Mouse (Mus musculus): Measurements from ENCODE around the gene Nudcd2.

Gene Nudcd2

DNA sequence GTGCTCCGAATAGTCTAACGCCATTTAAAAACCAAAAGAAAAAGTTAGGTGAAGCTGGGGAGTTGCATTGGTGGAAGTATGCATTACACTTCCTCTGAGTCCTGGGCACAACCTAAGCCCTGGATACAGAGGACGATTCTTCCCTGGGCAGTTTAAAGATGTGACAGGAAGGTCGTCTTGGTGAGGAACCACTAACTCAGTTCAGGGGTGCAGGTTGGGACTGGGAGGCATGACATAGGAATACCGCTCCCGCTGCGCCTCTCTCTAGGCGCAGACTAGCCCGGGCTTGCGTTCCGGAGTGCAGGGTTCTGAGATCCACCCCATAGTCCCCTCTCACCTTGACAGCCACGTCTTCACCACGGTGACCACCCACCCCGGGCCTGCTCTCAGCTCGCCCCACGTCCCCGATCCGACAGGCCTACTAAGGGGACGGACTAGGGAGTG is 21.2 kb downstream of the Nudcd2 start:
- DNase-seq (ENCODE audit: extremely low read depth, insufficient read length, low spot score): no peak

DNA sequence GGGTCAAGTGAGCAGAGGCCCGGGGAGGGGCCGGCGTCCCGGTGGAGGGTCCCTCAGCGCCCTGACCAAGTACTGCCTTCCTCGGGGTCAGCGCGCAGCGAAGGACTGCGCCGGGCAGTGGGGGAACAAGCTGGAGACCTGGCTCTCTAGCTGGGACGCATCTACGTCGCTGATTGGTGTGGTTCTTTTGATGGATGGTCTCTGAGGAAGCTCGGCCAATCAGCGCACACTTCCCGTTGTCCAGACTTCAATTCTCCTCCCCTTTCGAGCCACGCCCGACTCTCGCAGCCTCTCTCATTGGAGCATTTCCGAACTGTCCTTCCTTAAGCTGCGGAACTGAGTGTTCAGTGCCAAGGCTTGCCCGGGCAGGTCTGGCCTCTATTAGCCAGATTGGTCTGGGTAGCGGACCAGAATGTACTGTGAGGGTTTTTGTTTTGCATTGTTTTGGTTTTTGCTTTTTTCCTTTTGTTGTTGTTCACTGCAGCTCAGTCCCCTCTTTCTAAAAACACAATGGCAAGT is 21.7 kb downstream of the Nudcd2 start, which contains the start of gene Ccng1:
Gene Ccng1 (minus strand): TSS at position 203 of the 519 bp plus-strand sequence.
- DNase-seq (ENCODE audit: extremely low read depth, insufficient read length, low spot score): peak; percentile 89

DNA sequence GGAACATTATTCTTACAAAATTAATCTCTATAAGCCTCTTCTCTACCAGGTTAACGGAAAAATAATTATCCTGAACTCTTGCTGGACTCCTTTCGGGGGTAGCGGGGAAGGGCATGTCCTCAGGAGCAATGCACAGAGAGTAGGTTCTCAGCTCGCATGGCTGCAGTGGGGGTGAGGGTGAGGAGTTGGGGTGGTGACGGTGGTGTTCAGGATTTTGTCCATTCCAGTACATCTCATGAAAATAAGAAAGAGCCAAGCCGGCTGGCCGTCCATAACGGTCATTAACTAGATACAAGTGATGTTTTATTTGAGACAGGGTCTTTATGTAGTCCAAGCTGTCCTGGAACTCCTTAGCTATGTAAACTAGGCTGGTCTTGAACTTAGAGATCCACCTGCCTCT is 22.5 kb downstream of the Nudcd2 start:
- no peak for DNase-seq (ENCODE audit: extremely low read depth, insufficient read length, low spot score)

DNA sequence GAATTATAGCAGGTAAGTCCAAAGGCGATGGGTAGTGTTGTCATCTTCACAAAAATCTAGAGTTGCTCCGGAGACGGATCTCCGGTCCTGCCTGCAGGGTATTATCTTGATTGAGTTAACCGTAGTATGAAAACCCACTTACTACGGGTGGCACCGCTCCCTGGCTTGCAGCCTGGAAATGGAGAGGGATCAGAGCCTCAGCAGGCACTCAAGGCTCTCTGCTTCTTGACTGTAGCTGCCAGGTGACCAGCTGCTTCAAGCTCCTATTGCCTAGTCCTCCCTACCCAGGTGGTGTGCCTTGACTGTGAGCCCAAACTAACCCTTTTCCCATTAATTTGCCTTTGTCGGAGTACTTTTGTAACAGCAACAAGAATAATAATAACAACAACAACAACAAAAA is 26.4 kb downstream of the Nudcd2 start:
- DNase-seq (ENCODE audit: extremely low read depth, insufficient read length, low spot score): no peak

DNA sequence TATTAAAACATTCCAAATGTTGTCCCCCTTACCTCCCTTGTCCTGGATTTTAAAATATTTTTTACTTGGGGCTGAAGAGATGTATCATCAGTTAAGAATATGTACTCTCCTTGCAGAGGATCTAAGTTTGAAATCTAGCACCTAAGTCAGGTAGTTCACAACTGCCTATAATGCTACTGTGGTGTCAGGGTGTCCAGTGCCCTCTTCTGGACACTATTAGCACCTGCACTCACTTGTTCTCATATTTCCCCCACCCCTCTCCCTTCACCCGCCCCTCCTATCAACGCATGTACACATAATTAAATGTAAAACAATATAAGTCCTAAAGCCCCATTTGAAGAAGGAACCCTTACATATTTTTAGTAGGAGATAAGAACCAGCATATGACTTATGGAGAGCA is 29.9 kb downstream of the Nudcd2 start:
- DNase-seq (ENCODE audit: extremely low read depth, insufficient read length, low spot score): peak; percentile 19

DNA sequence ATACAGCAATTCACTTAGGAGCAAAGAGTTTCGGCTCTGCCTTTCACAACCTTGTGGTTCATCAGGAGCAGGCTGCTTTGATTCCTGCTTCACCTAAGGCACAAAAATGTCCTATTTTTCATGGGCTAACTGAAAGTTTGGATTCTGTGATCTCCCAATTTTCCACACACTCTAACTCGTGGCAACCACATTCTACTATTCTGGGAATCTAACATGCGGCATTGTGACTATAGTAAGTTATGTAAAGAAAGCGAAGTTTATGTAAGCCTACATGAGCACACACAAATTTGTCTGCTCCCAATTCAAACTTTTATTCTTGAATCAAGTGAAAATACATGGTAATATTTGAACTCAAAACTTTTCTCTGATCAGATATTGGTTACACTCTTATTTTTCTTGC is 31.2 kb downstream of the Nudcd2 start:
- no peak for DNase-seq (ENCODE audit: extremely low read depth, insufficient read length, low spot score)

DNA sequence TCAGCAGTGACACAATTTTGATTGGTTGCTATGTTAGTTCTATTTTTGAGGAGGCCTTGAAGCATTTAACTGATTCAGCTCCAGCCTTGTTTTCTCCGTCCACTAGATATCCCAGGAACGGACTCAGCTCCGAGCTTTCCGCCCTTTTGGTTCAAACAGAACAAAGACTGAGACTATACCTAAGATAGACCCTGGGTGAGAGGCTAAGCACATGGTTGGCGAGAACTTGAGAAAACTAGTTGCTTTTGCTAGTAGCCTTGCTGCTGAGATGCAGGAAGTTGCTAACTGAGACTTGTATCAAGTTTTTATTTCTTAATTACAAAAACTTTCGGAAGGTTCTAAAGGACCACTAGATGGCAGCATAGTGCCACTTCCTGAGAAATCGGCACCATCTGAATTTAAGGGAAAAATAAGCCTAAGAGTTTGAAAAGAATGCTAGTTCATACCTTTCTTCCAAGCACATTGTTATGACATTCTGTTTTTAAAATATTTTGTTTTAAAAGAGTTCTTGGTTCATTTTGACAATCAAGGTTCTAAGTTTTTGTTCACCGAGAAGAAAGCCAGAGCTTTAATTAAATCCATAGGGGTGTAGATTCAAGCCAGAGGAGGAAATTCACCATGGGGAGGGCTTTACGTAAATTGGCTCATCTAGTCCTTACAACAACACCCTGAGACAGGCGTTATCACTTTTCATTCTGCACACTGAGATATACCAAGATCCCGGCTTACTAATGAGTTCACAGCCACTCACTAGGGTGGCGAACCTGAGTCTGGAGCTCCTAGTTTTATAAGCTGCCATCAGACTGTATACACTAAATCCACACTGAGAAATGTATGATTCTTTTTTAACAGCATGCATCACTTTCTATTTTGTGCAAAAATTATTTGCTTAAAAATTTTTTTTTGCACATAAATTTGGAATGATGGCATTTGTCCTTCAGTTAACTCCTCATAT is 42.1 kb downstream of the Nudcd2 start:
- peak; percentile 14 for DNase-seq (ENCODE audit: extremely low read depth, insufficient read length, low spot score)

DNA sequence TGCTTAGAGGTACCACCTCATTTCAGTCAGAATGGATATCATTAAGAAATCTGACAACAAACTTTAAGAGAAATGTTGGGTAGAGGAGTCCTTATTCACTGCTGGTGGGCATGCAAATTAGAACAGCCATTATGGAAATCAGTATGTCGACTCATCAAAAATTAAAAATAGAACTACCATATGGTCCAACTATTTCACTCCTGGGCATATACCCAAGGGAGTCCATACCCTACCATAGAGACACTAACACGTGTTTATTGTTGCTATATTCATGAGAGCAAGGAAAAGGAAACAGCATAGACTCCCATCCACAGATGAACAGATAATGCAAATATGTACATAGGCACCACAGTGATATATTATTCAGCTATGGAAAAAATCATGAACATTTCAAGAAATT is 48.4 kb downstream of the Nudcd2 start:
- DNase-seq (ENCODE audit: extremely low read depth, insufficient read length, low spot score): no peak

DNA sequence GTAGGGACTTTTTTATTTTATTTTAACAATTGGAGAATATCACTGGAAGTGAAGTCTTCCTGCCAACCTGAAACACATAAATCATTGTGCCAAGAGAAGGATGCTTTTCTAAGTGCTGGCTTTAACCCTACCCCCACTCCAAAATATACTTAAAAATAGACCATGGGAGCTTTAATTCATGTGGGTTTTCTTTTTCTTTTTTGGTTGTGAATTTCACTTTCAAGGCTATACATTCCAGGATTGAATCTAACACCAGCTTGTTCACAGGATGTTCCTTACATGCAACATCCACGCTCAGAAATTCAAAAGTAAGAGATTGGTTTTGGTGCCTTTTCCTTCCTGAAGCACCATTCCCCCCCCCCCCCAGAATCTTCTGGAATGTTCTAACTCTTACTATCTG is 49.9 kb downstream of the Nudcd2 start:
- no peak for DNase-seq (ENCODE audit: extremely low read depth, insufficient read length, low spot score)

DNA sequence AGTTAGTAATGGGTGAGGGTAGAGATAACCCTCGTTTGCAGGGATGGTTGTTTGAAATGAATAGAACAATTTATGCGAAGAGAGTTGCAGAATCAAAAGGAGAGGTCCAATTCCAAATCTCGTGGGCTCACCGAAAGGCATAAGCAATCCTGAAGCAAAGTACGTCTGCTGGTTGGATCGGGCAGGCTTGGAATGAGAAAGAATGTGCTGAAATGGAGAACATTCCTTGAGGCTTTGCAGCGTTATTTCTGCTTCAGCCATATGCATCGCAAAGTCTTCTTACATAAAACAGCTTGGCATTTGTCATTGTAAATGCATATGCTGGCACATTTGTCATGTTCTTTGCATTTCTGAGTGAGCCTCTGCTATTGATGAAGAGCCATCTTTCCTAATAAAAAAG is 50.9 kb downstream of the Nudcd2 start:
- DNase-seq (ENCODE audit: extremely low read depth, insufficient read length, low spot score): no peak

DNA sequence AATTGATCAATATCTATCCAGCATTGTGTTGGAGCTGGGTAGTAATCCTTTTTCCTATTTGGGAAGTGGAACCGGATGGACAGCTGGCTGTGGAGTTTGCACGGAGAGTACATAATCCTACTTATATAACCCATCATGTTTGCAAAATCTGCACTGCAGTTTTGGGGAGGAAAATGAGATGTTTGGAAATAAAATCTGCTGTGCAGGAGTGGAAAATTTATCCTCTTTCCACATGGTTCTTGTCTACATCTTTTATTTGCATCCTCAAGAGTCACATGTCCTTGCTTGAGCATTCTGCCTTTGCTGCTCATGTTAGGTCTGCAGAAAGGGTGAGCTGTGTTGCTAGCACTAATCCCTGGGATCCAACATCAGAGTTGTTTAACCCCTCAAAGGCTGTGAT is 53.4 kb downstream of the Nudcd2 start:
- DNase-seq (ENCODE audit: extremely low read depth, insufficient read length, low spot score): no peak

Data from 3134 (cell line).